Mouse (Mus musculus): ENCODE data around the gene Frg2f1.

The Frg2f1 gene

DNA sequence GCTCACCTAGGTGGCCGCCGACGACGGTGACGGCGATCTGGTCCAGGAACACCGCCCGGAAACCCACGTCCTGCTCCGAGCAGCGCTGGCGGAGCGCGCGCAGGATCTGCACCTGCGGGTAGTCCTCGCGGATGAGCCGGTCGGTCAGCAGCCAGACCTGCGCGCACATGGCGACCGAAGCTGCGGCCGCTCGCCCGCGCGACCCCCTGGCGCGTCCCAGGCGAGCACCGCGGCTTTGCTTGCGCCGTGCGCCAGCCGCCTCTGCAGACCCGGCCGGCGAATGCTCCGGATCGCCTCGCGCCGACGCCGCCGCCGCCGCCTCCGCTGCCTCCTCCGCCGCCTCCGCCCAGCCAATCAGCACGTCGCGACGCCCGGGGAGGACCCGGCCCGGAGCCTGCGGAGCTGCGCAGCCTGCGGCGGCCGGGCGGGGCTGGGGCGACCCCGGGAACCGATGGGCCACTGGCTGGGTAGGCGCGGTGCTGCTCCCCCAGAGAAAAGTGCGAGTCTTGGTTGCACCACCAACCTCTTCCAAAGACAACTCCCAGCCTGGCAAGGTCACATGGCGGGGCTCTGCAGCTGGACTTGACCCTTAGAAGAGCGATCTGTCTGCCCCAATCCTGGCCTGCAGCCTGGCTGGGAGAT, 46.9 kb downstream of the Frg2f1 start, which contains the start of gene Rimkla:
Rimkla (minus strand) TSS at position 338 of the 642 bp plus-strand sequence.
- no peak for DNase-seq (ENCODE audit: low read depth)

- DNase-seq (ENCODE audit: low read depth), result no peak
Observed at GRCm38 (mm10) chr4:119490806-119491205, 48.5 kb downstream of the Frg2f1 start.

DNA sequence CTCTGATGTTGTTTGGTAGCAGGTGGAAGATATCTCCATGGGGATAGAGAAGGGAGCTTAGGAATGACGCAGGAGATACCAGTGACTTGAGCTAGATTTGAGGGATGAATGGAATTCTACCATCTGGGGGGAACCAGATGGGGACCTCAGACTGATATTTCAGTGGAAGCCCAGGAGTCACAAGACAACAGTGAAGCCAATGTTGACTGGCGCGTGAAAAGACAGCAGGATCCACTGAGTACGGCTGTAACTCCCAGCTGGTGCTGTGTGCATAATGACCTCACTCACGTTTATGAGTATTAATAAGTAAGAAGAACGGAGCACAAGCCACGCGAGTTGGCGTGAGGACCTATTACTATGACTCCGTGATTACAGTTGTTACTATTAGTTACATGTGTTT, 49.7 kb downstream of the Frg2f1 start:
- no peak for DNase-seq (ENCODE audit: low read depth)

- DNase-seq (ENCODE audit: low read depth), result no peak
Observed at GRCm38 (mm10) chr4:119484882-119485281, 54.4 kb downstream of the Frg2f1 start.

GRCm38 (mm10) chr4:119483051-119483450, 56.3 kb downstream of the Frg2f1 start:
- DNase-seq (ENCODE audit: low read depth), result no peak

Data from fibroblast of lung, adult 2 months (primary cell).